Mouse (Mus musculus) adrenal gland, postnatal 0 days (tissue): Measurements from ENCODE around the gene Atg7. TPM values are rescaled to one million over a fixed set of nuclear protein-coding genes. Genes with fewer than 3 reads are reported as not detected.

Experiments used
- polyA plus RNA-seq: library from polyadenylated mRNA; unstranded; fragments of >200 nt; fragmentation: Nextera tagmentation; extraction: Ambion mirVana; gene quantifications from 2 replicates; pipeline ENCODE4 v1.2.1, GENCODE M21; 2015

Gene Atg7
- 12.2 and 20.2 TPM in 2 replicates for polyA plus RNA-seq

GRCm38 (mm10) chr6:114642601-114643528 lies at the start of gene Atg7:
Gene Atg7, plus strand, starts transcription at chr6:114643097.

Other genes starting within 250 kb of the Atg7 start
- 0.09 and 0.94 TPM in 2 replicates for gene Hrh1, start 245.2 kb upstream of the Atg7 start, polyA plus RNA-seq